27 mouse cellular contexts compared by ENCODE assay signal in genomic region chr2:71381962-71382361, GRCm38 (mm10). TPM values are rescaled to one million over a fixed set of nuclear protein-coding genes. Genes with fewer than 3 reads are reported as not detected.
DNase-seq lines count a peak whose midpoint lies in the region; ATAC-seq and TF ChIP-seq lines count a peak whose summit lies in the region.
"Had no signal": no experiment of that assay in that cellular context is flagged by ENCODE, and none has a peak within 500 bp of the region (broad histone marks: within the 10 kb centered on the region; RNA-seq: fewer than 3 reads in every experiment).

No protein-coding gene starts in this region.

- H3K36me3 ChIP-seq in liver, embryonic 14.5 days (replicated peaks; ENCODE audit: control insufficient read depth, insufficient read depth, low read depth): no peaks in the 10 kb centered on the region
- no peaks in the 10 kb centered on the region for H3K36me3 ChIP-seq in midbrain, embryonic 13.5 days
- H3K36me3 ChIP-seq: embryonic facial prominence, embryonic 13.5 days; forebrain, embryonic 12.5 days; hindbrain, embryonic 12.5 days; limb, embryonic 12.5 days; liver, embryonic 15.5 days; lung, embryonic 15.5 days; stomach, embryonic 15.5 days had no signal

- H3K4me1 ChIP-seq in liver, embryonic 14.5 days (replicated peaks; ENCODE audit: control insufficient read depth in 2 of 2, insufficient read depth in 2 of 2, low read length in 1 of 2): peaks cover 0 to under 1% of the 10 kb centered on the region in 2 experiments; a peak in 2 of 4 replicates
- H3K4me1 ChIP-seq in midbrain, embryonic 13.5 days (replicated peaks): no peaks in the 10 kb centered on the region
- H3K4me1 ChIP-seq: embryonic facial prominence, embryonic 13.5 days; forebrain, embryonic 12.5 days; hindbrain, embryonic 12.5 days; limb, embryonic 12.5 days; lung, embryonic 15.5 days; stomach, embryonic 15.5 days had no signal

- H3K4me3 ChIP-seq in liver, embryonic 14.5 days (ENCODE audit: insufficient read depth in 1 of 2, low read depth in 2 of 2, low read length in 2 of 2): no peak overlapping the region
- H3K4me3 ChIP-seq in midbrain, embryonic 13.5 days (replicated peaks): no peak overlapping the region
- H3K4me3 ChIP-seq: embryonic facial prominence, embryonic 13.5 days; forebrain, embryonic 12.5 days; hindbrain, embryonic 12.5 days; limb, embryonic 12.5 days; liver, embryonic 15.5 days; lung, embryonic 15.5 days; stomach, embryonic 15.5 days had no signal

- peak; percentile 43; the same call in 1 of the 2 replicates for ATAC-seq in liver, embryonic 14.5 days (ENCODE audit: insufficient read depth)
- ATAC-seq in midbrain, embryonic 13.5 days: no peak
- ATAC-seq: forebrain, postnatal 0 days; hindbrain, postnatal 0 days; intestine, embryonic 16.5 days had no signal

- no peak overlapping the region for H3K4me2 ChIP-seq in liver, embryonic 14.5 days (ENCODE audit: low read depth)
- H3K4me2 ChIP-seq in midbrain, embryonic 13.5 days (replicated peaks): no peak overlapping the region
- H3K4me2 ChIP-seq: embryonic facial prominence, embryonic 13.5 days; forebrain, embryonic 12.5 days; heart, embryonic 11.5 days; hindbrain, embryonic 12.5 days; limb, embryonic 12.5 days; liver, embryonic 15.5 days; lung, embryonic 15.5 days; stomach, embryonic 15.5 days had no signal

- intact Hi-C loops in left cerebral cortex, postnatal 10 days (cut with DNase I): no loop called here

- H3K27ac ChIP-seq in liver, embryonic 14.5 days: no peak overlapping the region
- H3K27ac ChIP-seq in midbrain, embryonic 13.5 days: no peak overlapping the region
- H3K27ac ChIP-seq: embryonic facial prominence, embryonic 13.5 days; forebrain, embryonic 12.5 days; hindbrain, embryonic 12.5 days; hindbrain, postnatal 0 days; limb, embryonic 12.5 days; liver, embryonic 15.5 days; lung, embryonic 15.5 days; stomach, embryonic 15.5 days had no signal

- WGBS in liver, embryonic 14.5 days (ENCODE audit: insufficient replicate concordance): 56% methylated on average over 4 of the region's 4 CpGs
- 80% methylated on average over 4 of the region's 4 CpGs for WGBS in midbrain, embryonic 13.5 days

- peak; percentile 15 for DNase-seq in 3134 (ENCODE audit: extremely low read depth, insufficient read length, low spot score)
- DNase-seq in 416B (ENCODE audit: low read depth): peak; percentile 49
- peak; percentile 45 for DNase-seq in ZHBTc4 (ENCODE audit: low read depth, low spot score)
- DNase-seq in liver, embryonic 14.5 days (ENCODE audit: low read depth in 3 of 3, low spot score in 3 of 3): no peak
- no peak for DNase-seq in B cell, adult 2 months
- no peak for DNase-seq in left cerebral cortex, postnatal 10 days (ENCODE audit: extremely low spot score in 1 of 2, low spot score in 2 of 2)
- DNase-seq: adrenal gland, postnatal 14 days; cerebellum, adult 11-12 months; cerebellum, adult 9-11 months; forebrain, postnatal 0 days; gastrocnemius, postnatal 10 days; heart, postnatal 36 days; kidney, adult 9 months; kidney, postnatal 10 days; lung, postnatal 36 days; midbrain, embryonic 14.5 days had no signal

- no peak overlapping the region for H3K9ac ChIP-seq in liver, embryonic 14.5 days (replicated peaks)
- no peak overlapping the region for H3K9ac ChIP-seq in midbrain, embryonic 13.5 days (replicated peaks)
- H3K9ac ChIP-seq: embryonic facial prominence, embryonic 13.5 days; forebrain, embryonic 12.5 days; forebrain, postnatal 0 days; hindbrain, embryonic 12.5 days; limb, embryonic 12.5 days; liver, embryonic 15.5 days; lung, embryonic 15.5 days; stomach, embryonic 15.5 days had no signal

- TF ChIP-seq CTCF in liver, embryonic 14.5 days (IDR thresholded peaks at IDR 0.05; ENCODE audit: low read depth): no peak

- H3K9me3 ChIP-seq in liver, embryonic 14.5 days (ENCODE audit: control insufficient read depth, low read length): no peaks in the 10 kb centered on the region
- H3K9me3 ChIP-seq in midbrain, embryonic 13.5 days: no peaks in the 10 kb centered on the region
- H3K9me3 ChIP-seq: embryonic facial prominence, embryonic 13.5 days; forebrain, embryonic 12.5 days; hindbrain, embryonic 12.5 days; limb, embryonic 12.5 days; liver, embryonic 15.5 days; lung, embryonic 15.5 days; stomach, embryonic 15.5 days had no signal

- no peaks in the 10 kb centered on the region for H3K27me3 ChIP-seq in liver, embryonic 14.5 days (ENCODE audit: control insufficient read depth, insufficient read depth, low read length)
- no peaks in the 10 kb centered on the region; the same call in 1 of the 2 replicates for H3K27me3 ChIP-seq in midbrain, embryonic 13.5 days
- H3K27me3 ChIP-seq: embryonic facial prominence, embryonic 13.5 days; forebrain, embryonic 12.5 days; hindbrain, embryonic 12.5 days; limb, embryonic 12.5 days; liver, embryonic 15.5 days; lung, embryonic 15.5 days; stomach, embryonic 15.5 days had no signal

- TF ChIP-seq EP300 in liver, embryonic 14.5 days (IDR thresholded peaks at IDR 0.05; ENCODE audit: low read depth): no peak

RNA-seq across cellular contexts. Expression of gene Hat1, which starts 6.8 kb away (rescaled TPM):
- 41.3 and 69.4 TPM in 2 replicates for polyA plus RNA-seq in liver, embryonic 14.5 days (2012; rRNA removed)
- 120 and 122 TPM in 2 replicates for polyA plus RNA-seq in liver, embryonic 14.5 days (2014; fragmentation: Nextera tagmentation; extraction: Ambion mirVana)
- total RNA-seq in left cerebral cortex, postnatal 10 days (2021): 10 to 100 TPM; 17.5 to 18.7 TPM
- 73.5 and 75.3 TPM in 2 replicates for polyA plus RNA-seq in midbrain, embryonic 13.5 days (2015; fragmentation: Nextera tagmentation; extraction: Ambion mirVana)

RNA-seq across cellular contexts. Expression of gene Slc25a12, which starts 14.4 kb away (rescaled TPM):
- 12.8 and 13.1 TPM in 2 replicates for polyA plus RNA-seq in liver, embryonic 14.5 days (2012; rRNA removed)
- polyA plus RNA-seq in liver, embryonic 14.5 days (2014; fragmentation: Nextera tagmentation; extraction: Ambion mirVana): 23.0 and 24.0 TPM in 2 replicates
- total RNA-seq in left cerebral cortex, postnatal 10 days (2021): 100 to 1,000 TPM; 157 to 162 TPM
- 64.2 and 65.9 TPM in 2 replicates for polyA plus RNA-seq in midbrain, embryonic 13.5 days (2015; fragmentation: Nextera tagmentation; extraction: Ambion mirVana)

Comparison
In these comparisons a context has a peak if more than half of its experiments do, and no peak if none do; other contexts are left out.
1. DNase-seq: peak in 3134 (single experiment), 416B (single experiment) and ZHBTc4 (single experiment); none in liver, embryonic 14.5 days (0 of 3), B cell, adult 2 months (0 of 2) and left cerebral cortex, postnatal 10 days (0 of 2).